Mouse (Mus musculus) right cerebral cortex, postnatal 25 days (tissue): ENCODE results near the gene Fermt2.
A peak's percentile ranks its signal among the peaks of the same experiment; 100 is the strongest.

Experiments used
- DNase-seq: peaks from one replicate; pipeline ENCODE4 v3.0.0; 2022

The Fermt2 gene

GRCm38 (mm10) chr14:45430066-45430842, 99.7 kb downstream of the Fermt2 start:
- DNase-seq = no peak

DNA sequence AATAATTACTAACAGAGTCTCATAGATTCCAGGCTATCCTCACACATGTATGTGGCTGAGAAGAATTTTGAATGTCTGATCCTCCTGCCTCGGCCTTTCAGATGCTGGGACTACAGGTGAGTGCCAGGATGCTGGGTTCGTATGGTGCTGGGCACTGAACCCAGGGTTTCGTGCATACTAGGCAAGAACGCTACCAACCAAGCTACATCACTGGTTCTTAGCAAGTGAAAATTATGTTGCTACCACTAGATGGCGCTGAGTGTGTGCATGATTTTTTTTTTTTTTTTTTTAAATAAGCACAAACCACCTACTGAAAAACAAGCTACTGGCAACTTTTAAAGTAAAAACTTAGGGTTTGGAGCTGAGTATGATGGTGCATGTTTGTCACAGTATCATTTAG, 106.7 kb downstream of the Fermt2 start:
- DNase-seq = no peak

GRCm38 (mm10) chr14:45422371-45422770, 107.5 kb downstream of the Fermt2 start:
- DNase-seq = peak; percentile 8

DNA sequence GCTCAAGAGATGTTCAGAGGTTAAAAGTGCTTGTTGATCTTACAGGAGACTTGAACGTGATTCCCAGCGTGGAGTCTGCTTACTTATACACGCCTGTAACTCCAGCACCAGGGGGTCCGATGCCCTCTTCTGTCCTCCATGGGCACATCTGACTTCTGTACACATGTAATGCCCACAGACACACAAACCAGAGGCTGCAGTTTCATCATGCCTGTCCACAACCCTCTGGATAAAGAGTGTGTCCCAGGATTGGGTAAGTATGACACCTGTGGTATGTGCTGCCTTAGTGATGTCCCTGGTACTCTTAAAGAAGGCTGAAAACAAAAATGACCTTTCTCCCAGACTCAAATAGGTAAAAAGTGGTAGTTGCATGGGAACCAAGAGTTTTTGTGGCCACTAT, 110.6 kb downstream of the Fermt2 start:
- no peak for DNase-seq

DNA sequence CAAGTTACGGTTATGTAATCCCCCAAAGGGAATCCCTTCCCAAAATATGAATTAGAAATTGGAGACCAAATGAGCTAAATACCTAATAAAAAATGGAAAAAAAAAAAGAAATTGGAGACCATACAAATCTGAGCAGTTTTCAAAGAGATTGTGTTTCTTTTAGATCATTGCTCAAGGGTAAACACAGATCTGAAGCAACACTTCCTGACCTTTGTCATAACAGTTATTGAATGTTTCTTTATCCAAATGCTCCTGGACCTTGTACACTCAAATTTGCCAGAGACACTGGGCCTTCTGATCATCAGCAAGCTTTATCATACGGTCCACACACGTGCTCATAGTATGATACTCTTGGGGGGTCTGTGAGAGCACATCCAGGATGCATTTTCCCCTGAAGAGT, 111.4 kb downstream of the Fermt2 start:
- DNase-seq = no peak

DNA sequence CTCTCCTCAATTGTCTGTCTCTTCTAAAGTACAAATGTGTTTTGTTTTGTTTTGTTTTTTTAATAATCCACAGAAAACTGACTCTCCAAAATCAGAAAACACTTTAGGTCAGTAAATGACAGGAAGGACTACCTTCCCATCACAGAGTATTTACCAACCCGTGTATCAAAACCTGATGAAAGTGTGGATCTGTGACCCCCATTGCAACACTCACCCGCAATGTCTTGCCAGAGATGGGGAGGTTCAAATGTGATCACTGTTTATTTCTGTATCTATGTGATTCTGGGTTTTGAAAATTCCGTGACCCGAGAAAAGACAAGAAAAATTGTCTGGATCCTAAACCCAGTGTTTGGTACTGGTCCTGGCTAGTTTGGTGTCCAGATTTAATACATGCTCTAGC, 113.7 kb downstream of the Fermt2 start:
- DNase-seq = no peak
